Mouse (Mus musculus) liver, embryonic 15.5 days (tissue): Measurements from ENCODE around the gene Sh3tc1. TPM values are rescaled to one million over a fixed set of nuclear protein-coding genes. Genes with fewer than 3 reads are reported as not detected.

Experiments
- ATAC-seq: fragments of 200-750 bp; cut with Nextera tagmentation; 2 replicates; pipeline ENCODE4 v1.8.0; 2017; ENCODE audit warnings: moderate number of reproducible peaks, mild to moderate bottlenecking, moderate library complexity; ENCODE audit not compliant: insufficient read depth
- H3K27ac ChIP-seq: fragments of 300-500 bp; sonication (generic); replicated peaks from 2 replicates; pipeline ENCODE4 v1.5.1; 2015; ENCODE audit warnings: mild to moderate bottlenecking, inconsistent platforms
- H3K27me3 ChIP-seq: fragments of 300-500 bp; sonication (generic); 2 replicates; pipeline ENCODE4 v1.6.1; 2015; ENCODE audit warnings: mild to moderate bottlenecking, inconsistent platforms
- H3K36me3 ChIP-seq: fragments of 300-500 bp; sonication (generic); replicated peaks from 2 replicates; pipeline ENCODE4 v1.6.1; 2015; ENCODE audit warnings: moderate library complexity, mild to moderate bottlenecking, inconsistent platforms
- H3K4me1 ChIP-seq: fragments of 300-500 bp; sonication (generic); replicated peaks from 2 replicates; pipeline ENCODE4 v1.6.1; 2015; ENCODE audit warnings: inconsistent platforms
- H3K4me2 ChIP-seq: fragments of 300-500 bp; sonication (generic); 2 replicates; pipeline ENCODE4 v1.6.1; 2015; ENCODE audit warnings: moderate library complexity, mild to moderate bottlenecking, inconsistent platforms
- H3K4me3 ChIP-seq: fragments of 300-500 bp; sonication (generic); replicated peaks from 2 replicates; pipeline ENCODE4 v1.5.1; 2015; ENCODE audit warnings: mild to moderate bottlenecking, inconsistent platforms
- H3K9ac ChIP-seq: fragments of 300-500 bp; sonication (generic); 2 replicates; pipeline ENCODE4 v1.6.1; 2015; ENCODE audit warnings: moderate library complexity, mild to moderate bottlenecking, inconsistent platforms
- H3K9me3 ChIP-seq: fragments of 300-500 bp; sonication (generic); replicated peaks from 2 replicates; pipeline ENCODE4 v1.6.1; 2016; ENCODE audit warnings: inconsistent platforms
- WGBS: fragments of 180-500 bp; shearing (Covaris S2); methylation state at CpG from one replicate; pipeline ENCODE4 v1.1.7; 2015; ENCODE audit warnings: mixed read lengths; ENCODE audit not compliant: insufficient replicate concordance; 5-methylcytosine and 5-hydroxymethylcytosine counted together
- polyA plus RNA-seq: library from polyadenylated mRNA; unstranded; fragments of >200 nt; fragmentation: Nextera tagmentation; extraction: Ambion mirVana; gene quantifications from 2 replicates; pipeline ENCODE4 v1.2.1, GENCODE M21; 2015

Gene Sh3tc1
- polyA plus RNA-seq, 1 experiment from 2014 or later, result 2.7 TPM

DNA sequence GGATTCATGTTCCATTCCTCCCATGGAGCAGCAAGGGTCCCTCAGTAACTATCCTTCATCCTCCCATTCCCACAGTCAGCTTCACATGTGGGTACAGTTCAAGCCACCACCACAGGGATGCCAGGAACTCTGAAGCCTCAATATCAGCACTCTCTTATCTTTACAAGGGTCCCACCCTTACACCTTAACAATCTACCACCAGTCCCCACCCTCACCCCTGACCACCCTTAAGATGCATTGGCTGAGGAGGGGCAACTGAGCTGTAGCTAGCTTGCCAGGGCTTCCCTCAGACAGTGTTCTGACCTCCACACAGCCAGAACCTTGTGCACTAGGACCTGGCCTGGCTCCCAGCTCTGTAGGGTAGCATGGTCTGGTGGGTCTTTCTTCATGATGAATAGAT, 20.4 kb downstream of the Sh3tc1 start:
- no peak overlapping the region for H3K4me2 ChIP-seq
- ATAC-seq, result no peak
- H3K9me3 ChIP-seq, result no peaks in the 10 kb centered on the region
- H3K27me3 ChIP-seq, result no peaks in the 10 kb centered on the region
- H3K9ac ChIP-seq, result no peak overlapping the region
- H3K27ac ChIP-seq, result no peak overlapping the region
- H3K4me1 ChIP-seq, result peaks cover 4% of the 10 kb centered on the region
- no peaks in the 10 kb centered on the region for H3K36me3 ChIP-seq
- H3K4me3 ChIP-seq, result no peak overlapping the region

GRCm38 (mm10) chr5:35718817-35719216, 21.0 kb downstream of the Sh3tc1 start:
- 67% methylated on average over 11 of the region's 11 CpGs for WGBS
- no peak for ATAC-seq

DNA sequence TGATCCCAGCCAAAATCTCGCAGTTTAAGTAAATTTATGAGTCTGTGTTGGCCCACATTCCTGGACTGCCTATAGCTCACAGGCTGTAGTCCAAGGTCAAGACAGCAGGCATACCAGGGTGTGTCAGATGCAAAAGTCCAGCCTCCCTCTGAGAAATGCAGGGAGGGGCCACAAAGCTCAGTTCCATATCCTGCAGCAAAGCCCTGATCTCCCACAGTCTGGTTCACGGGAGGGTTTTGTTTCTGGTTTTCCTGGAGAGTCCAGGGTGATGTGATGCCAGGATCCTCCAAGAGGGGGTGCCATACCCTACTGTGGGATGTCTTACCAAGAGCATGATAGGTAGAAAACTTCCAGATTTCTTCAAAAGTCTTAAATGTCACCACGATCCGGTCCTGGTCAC, 21.8 kb downstream of the Sh3tc1 start:
- Histone ChIP-seq H3K27ac (no peak overlapping the region), H3K4me3 (no peak overlapping the region), H3K36me3 (no peaks in the 10 kb centered on the region), H3K4me1 (peaks cover under 1% of the 10 kb centered on the region), H3K27me3 (no peaks in the 10 kb centered on the region), H3K9ac (no peak overlapping the region), H3K4me2 (no peak overlapping the region), H3K9me3 (no peaks in the 10 kb centered on the region)
- no peak for ATAC-seq
- WGBS, result 48% methylated on average over 4 of the region's 4 CpGs

More at GRCm38 (mm10) chr5:35718817-35719216, 21.0 kb downstream of the Sh3tc1 start:
- H3K27ac ChIP-seq, result no peak overlapping the region
- H3K4me3 ChIP-seq, result no peak overlapping the region
- no peak overlapping the region for H3K9ac ChIP-seq
- no peaks in the 10 kb centered on the region for H3K27me3 ChIP-seq
- no peaks in the 10 kb centered on the region for H3K36me3 ChIP-seq
- no peak overlapping the region for H3K4me2 ChIP-seq
- H3K4me1 ChIP-seq, result peaks cover 4% of the 10 kb centered on the region
- H3K9me3 ChIP-seq, result no peaks in the 10 kb centered on the region

- Histone ChIP-seq H3K9ac (no peak overlapping the region), H3K4me3 (no peak overlapping the region), H3K27me3 (no peaks in the 10 kb centered on the region), H3K36me3 (no peaks in the 10 kb centered on the region), H3K9me3 (no peaks in the 10 kb centered on the region), H3K27ac (no peak overlapping the region), H3K4me2 (no peak overlapping the region), H3K4me1 (no peaks in the 10 kb centered on the region; the same call in 1 of the 2 replicates)
- 63% methylated on average over 5 of the region's 5 CpGs for WGBS
- no peak for ATAC-seq
Measured at GRCm38 (mm10) chr5:35717455-35717854, 22.3 kb downstream of the Sh3tc1 start.

- 41% methylated on average over 13 of the region's 13 CpGs for WGBS
- no peak; the same call in 1 of the 2 replicates for ATAC-seq
- no peak overlapping the region for H3K9ac ChIP-seq
- no peak overlapping the region for H3K27ac ChIP-seq
- H3K9me3 ChIP-seq, result no peaks in the 10 kb centered on the region
- no peaks in the 10 kb centered on the region for H3K36me3 ChIP-seq
- H3K4me2 ChIP-seq, result no peak overlapping the region
- H3K4me3 ChIP-seq, result no peak overlapping the region
- H3K4me1 ChIP-seq, result no peaks in the 10 kb centered on the region
- no peaks in the 10 kb centered on the region for H3K27me3 ChIP-seq
Measured at GRCm38 (mm10) chr5:35713649-35714354, 26.0 kb downstream of the Sh3tc1 start.

DNA sequence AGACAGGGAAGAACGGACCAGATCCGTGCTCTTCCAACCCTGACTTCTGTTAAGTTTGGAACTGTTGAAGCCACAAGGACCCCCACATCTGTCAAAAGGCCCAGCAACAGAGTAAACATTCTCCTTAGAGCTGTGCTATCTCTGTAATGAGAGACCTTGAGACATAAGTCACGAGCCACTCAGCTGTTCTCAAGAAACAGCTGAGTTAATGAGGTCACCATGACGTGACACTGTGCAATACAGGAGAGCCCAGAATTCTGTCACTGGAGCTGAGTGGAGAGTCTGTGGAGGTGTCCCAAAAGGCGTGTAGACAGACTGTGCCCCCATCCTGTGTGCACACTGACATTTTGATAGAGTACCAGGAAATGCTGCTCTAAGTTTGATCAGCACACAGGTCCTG, 27.3 kb downstream of the Sh3tc1 start:
- Histone ChIP-seq H3K4me2 (no peak overlapping the region), H3K4me3 (no peak overlapping the region), H3K9me3 (no peaks in the 10 kb centered on the region), H3K9ac (no peak overlapping the region), H3K4me1 (no peaks in the 10 kb centered on the region), H3K36me3 (no peaks in the 10 kb centered on the region), H3K27ac (no peak overlapping the region), H3K27me3 (no peaks in the 10 kb centered on the region)
- 53% methylated on average over 5 of the region's 5 CpGs for WGBS
- no peak for ATAC-seq

GRCm38 (mm10) chr5:35710931-35711330, 28.9 kb downstream of the Sh3tc1 start:
- Histone ChIP-seq H3K9ac (no peak overlapping the region), H3K27me3 (no peaks in the 10 kb centered on the region), H3K4me3 (no peak overlapping the region), H3K27ac (no peak overlapping the region), H3K4me1 (no peaks in the 10 kb centered on the region), H3K9me3 (no peaks in the 10 kb centered on the region), H3K36me3 (no peaks in the 10 kb centered on the region), H3K4me2 (no peak overlapping the region)
- WGBS, result 51% methylated on average over 3 of the region's 3 CpGs
- no peak for ATAC-seq

GRCm38 (mm10) chr5:35710481-35710880, 29.3 kb downstream of the Sh3tc1 start:
- Histone ChIP-seq H3K9me3 (no peaks in the 10 kb centered on the region), H3K9ac (no peak overlapping the region), H3K36me3 (no peaks in the 10 kb centered on the region), H3K4me3 (no peak overlapping the region), H3K4me2 (no peak overlapping the region), H3K27me3 (no peaks in the 10 kb centered on the region), H3K4me1 (no peaks in the 10 kb centered on the region), H3K27ac (no peak overlapping the region)
- WGBS, result 37% methylated on average over 3 of the region's 3 CpGs
- ATAC-seq, result no peak

DNA sequence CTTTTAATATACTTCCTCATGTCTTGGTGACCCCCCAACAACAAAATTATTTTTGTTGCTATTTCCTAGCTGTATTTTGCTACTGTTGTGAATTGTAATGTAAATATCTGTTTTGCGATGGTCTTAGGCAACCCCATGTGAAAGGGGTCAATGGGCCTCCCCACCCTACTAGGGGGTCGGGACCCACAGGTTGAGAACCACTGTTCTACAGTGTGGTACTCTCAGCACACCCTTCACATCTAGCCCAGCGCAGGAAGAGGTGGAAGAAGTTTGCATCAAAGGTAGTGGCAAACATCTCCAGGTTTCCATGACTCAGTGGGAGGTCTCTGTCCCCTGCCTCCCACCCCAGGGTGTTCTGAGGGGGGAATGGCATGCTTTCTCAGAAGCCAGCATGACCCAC, 34.4 kb downstream of the Sh3tc1 start:
- H3K9ac ChIP-seq, result no peak overlapping the region

GRCm38 (mm10) chr5:35703814-35704213, 36.0 kb downstream of the Sh3tc1 start:
- WGBS, result 62% methylated on average over 4 of the region's 4 CpGs
- Histone ChIP-seq H3K27me3 (no peaks in the 10 kb centered on the region), H3K9ac (no peak overlapping the region), H3K36me3 (no peaks in the 10 kb centered on the region), H3K4me1 (no peaks in the 10 kb centered on the region), H3K9me3 (no peaks in the 10 kb centered on the region), H3K4me3 (no peak overlapping the region), H3K4me2 (no peak overlapping the region), H3K27ac (no peak overlapping the region)
- ATAC-seq, result no peak

More for the DNA sequence above, 34.4 kb downstream of the Sh3tc1 start:
- Histone ChIP-seq H3K36me3 (no peaks in the 10 kb centered on the region), H3K4me1 (no peaks in the 10 kb centered on the region), H3K27me3 (no peaks in the 10 kb centered on the region), H3K9me3 (no peaks in the 10 kb centered on the region), H3K4me2 (no peak overlapping the region), H3K4me3 (no peak overlapping the region), H3K27ac (no peak overlapping the region)
- WGBS, result 66% methylated on average over 3 of the region's 3 CpGs
- ATAC-seq, result no peak

DNA sequence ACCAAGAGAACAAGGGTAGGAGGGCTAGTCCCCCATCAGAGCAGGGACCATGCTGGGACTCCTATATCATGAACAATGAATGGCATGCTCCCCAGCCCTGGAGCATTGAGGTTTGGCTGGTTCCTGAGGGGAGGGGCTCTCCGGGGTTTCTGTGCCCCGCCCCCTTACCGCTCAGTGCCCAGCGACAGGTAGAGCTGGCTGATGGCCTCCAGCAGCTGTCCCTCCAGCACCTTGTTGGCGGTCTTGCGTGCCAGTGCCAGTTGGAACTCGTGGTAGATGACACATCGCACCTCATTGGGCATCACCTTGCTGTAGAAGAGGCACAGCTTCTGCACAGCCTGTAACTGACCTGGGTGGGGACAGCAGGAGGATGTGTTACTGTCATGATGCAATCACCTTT, 36.6 kb downstream of the Sh3tc1 start:
- Histone ChIP-seq H3K27ac (no peak overlapping the region), H3K9me3 (no peaks in the 10 kb centered on the region), H3K4me2 (no peak overlapping the region), H3K36me3 (no peaks in the 10 kb centered on the region), H3K4me1 (no peaks in the 10 kb centered on the region), H3K27me3 (no peaks in the 10 kb centered on the region), H3K4me3 (no peak overlapping the region), H3K9ac (no peak overlapping the region)
- 61% methylated on average over 8 of the region's 8 CpGs for whole genome bisulfite sequencing
- no peak for ATAC-seq

GRCm38 (mm10) chr5:35702582-35703140, 37.1 kb downstream of the Sh3tc1 start:
- no peak overlapping the region for H3K4me3 ChIP-seq
- H3K4me1 ChIP-seq, result no peaks in the 10 kb centered on the region
- no peak overlapping the region for H3K4me2 ChIP-seq
- H3K27me3 ChIP-seq, result no peaks in the 10 kb centered on the region
- H3K9ac ChIP-seq, result no peak overlapping the region
- H3K9me3 ChIP-seq, result no peaks in the 10 kb centered on the region
- H3K36me3 ChIP-seq, result no peaks in the 10 kb centered on the region
- WGBS, result 50% methylated on average over 4 of the region's 4 CpGs
- no peak for ATAC-seq
- no peak overlapping the region for H3K27ac ChIP-seq
